Mouse (Mus musculus) embryonic facial prominence, embryonic 11.5 days (tissue): ENCODE results near the gene Commd3. TPM values are rescaled to one million over a fixed set of nuclear protein-coding genes. Genes with fewer than 3 reads are reported as not detected.

ENCODE experiments used
- ATAC-seq: fragments of 200-750 bp; cut with Nextera tagmentation; replicated peaks from 2 replicates; pipeline ENCODE4 v1.8.0; 2017; ENCODE audit warnings: low read depth; ENCODE audit not compliant: insufficient number of reproducible peaks, low FRiP score, low TSS enrichment
- DNase-seq: peaks from one replicate; pipeline ENCODE4 v3.0.0-alpha.2; 2015; ENCODE audit warnings: low spot score
- H3K27ac ChIP-seq: fragments of 300-500 bp; sonication (generic); replicated peaks from 2 replicates; pipeline ENCODE4 v1.5.1; 2014; ENCODE audit warnings: mild to moderate bottlenecking, low read depth, low read length, control low read depth
- H3K27me3 ChIP-seq: fragments of 300-500 bp; sonication (generic); 2 replicates; pipeline ENCODE4 v1.6.1; 2014; ENCODE audit warnings: mild to moderate bottlenecking, low read length, moderate library complexity, mixed read lengths; ENCODE audit not compliant: control insufficient read depth, insufficient read depth
- H3K36me3 ChIP-seq: fragments of 300-500 bp; sonication (generic); replicated peaks from 2 replicates; pipeline ENCODE4 v1.6.1; 2014; ENCODE audit warnings: low read depth, mild to moderate bottlenecking, low read length, moderate library complexity, mixed read lengths; ENCODE audit not compliant: control insufficient read depth, insufficient read depth
- H3K4me1 ChIP-seq: fragments of 300-500 bp; sonication (generic); 2 replicates; pipeline ENCODE4 v1.6.1; 2014; ENCODE audit warnings: low read length, mixed read lengths; ENCODE audit not compliant: control insufficient read depth, insufficient read depth
- H3K4me2 ChIP-seq: fragments of 300-500 bp; sonication (generic); 2 replicates; pipeline ENCODE4 v1.6.1; 2014; ENCODE audit warnings: low read depth, mild to moderate bottlenecking, control low read depth, low read length, moderate library complexity
- H3K4me3 ChIP-seq: fragments of 300-500 bp; sonication (generic); 2 replicates; pipeline ENCODE4 v1.5.1; 2014; ENCODE audit warnings: low read depth, low read length, control low read depth
- H3K9ac ChIP-seq: fragments of 300-500 bp; sonication (generic); replicated peaks from 2 replicates; pipeline ENCODE4 v1.6.1; 2014; ENCODE audit warnings: mild to moderate bottlenecking, control low read depth, low read length
- H3K9me3 ChIP-seq: fragments of 300-500 bp; sonication (generic); replicated peaks from 2 replicates; pipeline ENCODE4 v1.6.1; 2016; ENCODE audit warnings: mild to moderate bottlenecking, low read length, inconsistent platforms, mixed read lengths; ENCODE audit not compliant: control insufficient read depth
- WGBS: fragments of 180-500 bp; shearing (Covaris S2); extraction: QIAGEN DNeasy Blood & Tissue Kit; methylation state at CpG from one replicate; pipeline ENCODE4 v1.1.7; 2014; 5-methylcytosine and 5-hydroxymethylcytosine counted together
- polyA plus RNA-seq: library from polyadenylated mRNA; unstranded; fragments of >200 nt; fragmentation: Nextera tagmentation; extraction: Ambion mirVana; gene quantifications from 2 replicates; pipeline ENCODE4 v1.2.1, GENCODE M21; 2014

The Commd3 gene
- polyA plus RNA-seq, 1 experiment from 2014 or later = 184 TPM

DNA sequence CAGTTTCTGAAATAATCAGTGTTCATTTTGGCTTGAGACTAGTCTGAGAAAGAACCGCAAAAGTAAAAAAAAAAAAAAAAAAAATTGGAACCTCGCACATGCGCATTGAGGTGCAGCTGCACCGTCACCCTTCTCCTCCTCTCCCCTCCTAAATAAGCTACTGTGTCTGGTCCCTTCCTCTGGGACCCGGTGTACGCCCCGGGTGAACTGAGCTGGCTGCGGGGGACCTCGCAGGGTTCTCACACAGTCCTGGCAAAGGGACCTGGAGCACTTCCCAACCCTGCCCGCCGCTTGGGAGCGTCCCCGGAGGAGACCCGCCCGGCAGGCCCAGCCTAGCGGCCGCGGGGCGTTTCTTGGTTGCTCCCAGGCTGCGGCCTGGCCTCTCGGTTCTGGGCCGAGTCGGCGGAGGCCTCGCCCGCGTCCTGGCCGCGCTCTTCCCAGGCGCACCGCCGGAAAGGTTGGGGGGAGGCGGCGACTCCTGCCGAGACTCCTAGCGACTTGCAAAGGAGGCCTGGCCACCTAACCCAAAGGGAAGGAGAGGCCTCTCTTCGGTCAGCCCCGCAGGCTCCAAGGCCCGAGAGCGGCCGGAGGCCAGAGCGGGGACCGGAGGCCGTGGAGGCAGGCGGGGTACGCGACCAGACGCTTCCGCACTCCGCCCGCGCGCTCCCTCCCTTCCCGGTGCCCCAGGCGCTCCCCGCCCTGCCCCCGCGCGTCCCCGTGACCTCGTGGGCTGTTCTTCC is 21.9 kb downstream of the Commd3 start, which contains the start of gene Spag6:
Spag6 (plus strand) TSS at position 162 of the 740 bp plus-strand sequence.
- Histone ChIP-seq H3K9ac (peak within 1 kb of the TSS; percentile 83), H3K4me3 (peak within 1 kb of the TSS; percentile 61), H3K4me2 (peak within 1 kb of the TSS; percentile 98), H3K4me1 (peaks cover 3% of the 10 kb centered on the region; the same call in 1 of the 2 replicates), H3K9me3 (no peaks in the 10 kb centered on the region), H3K27me3 (peaks cover 35% of the 10 kb centered on the region), H3K36me3 (no peaks in the 10 kb centered on the region), H3K27ac (peak within 1 kb of the TSS; percentile 65)
- ATAC-seq = peak; percentile 71
- whole genome bisulfite sequencing = under 1% methylated on average over 48 of the region's 61 CpGs
- DNase-seq = peak; percentile 77

DNA sequence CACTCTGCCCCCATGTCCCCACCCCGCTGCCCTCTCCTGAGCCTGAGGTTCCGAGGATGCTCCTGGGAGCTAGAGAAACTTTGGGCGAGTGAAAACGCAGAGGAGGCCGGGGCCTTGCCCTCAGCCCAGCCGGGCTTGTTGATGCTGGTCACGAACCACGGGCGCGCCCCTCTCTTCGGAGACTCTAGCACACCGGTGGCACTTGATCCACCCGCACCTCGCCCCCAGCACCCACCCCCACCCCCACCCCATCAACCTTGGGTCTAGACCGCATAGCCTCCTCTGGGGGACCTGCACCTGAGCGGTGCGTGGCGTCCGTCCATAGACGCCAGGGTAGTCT is 22.4 kb downstream of the Commd3 start:
- under 1% methylated on average over 20 of the region's 20 CpGs for WGBS
- no peaks in the 10 kb centered on the region for H3K36me3 ChIP-seq
- ATAC-seq (peak; percentile 13; the same call in 1 of the 2 replicates), DNase-seq (no peak)
- H3K27me3 ChIP-seq = peaks cover 35% of the 10 kb centered on the region
- H3K9ac ChIP-seq = peak overlapping the region; percentile 83
- H3K4me3 ChIP-seq = peak overlapping the region; percentile 61
- peak overlapping the region; percentile 98 for H3K4me2 ChIP-seq
- no peaks in the 10 kb centered on the region for H3K9me3 ChIP-seq
- H3K27ac ChIP-seq = no peak overlapping the region
- H3K4me1 ChIP-seq = peaks cover 3% of the 10 kb centered on the region; the same call in 1 of the 2 replicates

DNA sequence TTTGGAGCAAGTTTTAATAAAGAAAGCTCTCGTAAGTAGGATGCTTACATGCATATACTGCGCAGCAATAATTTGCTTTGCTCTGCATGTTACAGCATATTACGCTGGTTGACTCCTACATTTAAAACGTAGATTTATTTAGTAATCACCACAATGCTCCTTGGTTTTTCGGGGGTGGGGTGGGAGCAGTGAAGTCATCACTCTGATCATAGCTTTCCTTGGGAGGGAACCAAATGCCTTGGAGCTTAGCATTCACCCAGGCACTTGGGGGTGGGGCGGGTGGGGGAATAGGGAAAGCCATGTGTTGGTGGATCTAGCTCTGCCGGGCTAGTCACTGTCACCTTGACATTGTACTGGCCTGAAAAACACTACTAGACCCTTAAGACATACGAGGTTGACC is 23.0 kb downstream of the Commd3 start:
- WGBS = 3% methylated on average over 8 of the region's 8 CpGs
- peaks cover 32% of the 10 kb centered on the region for H3K27me3 ChIP-seq
- no peak for ATAC-seq
- no peak overlapping the region for H3K4me3 ChIP-seq
- H3K27ac ChIP-seq = no peak overlapping the region
- no peak overlapping the region for H3K9ac ChIP-seq
- peaks cover 3% of the 10 kb centered on the region; the same call in 1 of the 2 replicates for H3K4me1 ChIP-seq
- no peak overlapping the region for H3K4me2 ChIP-seq
- no peak for DNase-seq
- no peaks in the 10 kb centered on the region for H3K9me3 ChIP-seq
- no peaks in the 10 kb centered on the region for H3K36me3 ChIP-seq

DNA sequence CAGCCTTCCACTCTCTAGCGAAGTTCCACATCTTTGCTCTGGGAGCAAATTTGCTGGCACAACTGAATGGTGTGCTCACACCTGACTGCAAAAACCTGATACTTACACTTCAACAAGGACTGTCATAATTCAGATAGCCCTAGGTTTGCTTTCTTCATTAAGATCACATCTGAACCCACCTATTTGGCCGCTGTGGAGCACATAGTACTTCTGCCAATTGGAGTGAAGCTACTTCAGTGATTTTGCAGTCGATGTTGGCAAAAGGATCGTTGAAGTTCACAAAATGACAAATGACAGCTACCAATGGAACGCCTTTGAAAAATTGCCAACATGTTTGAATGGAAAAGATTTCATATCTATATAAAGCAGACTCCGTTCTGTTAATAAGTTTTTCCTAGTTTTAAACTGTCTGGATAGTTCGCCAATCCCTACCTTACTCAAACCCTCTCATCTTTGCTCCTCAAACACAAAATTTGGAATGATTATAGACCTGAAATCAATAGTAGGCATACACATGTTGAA is 23.5 kb downstream of the Commd3 start:
- DNase-seq (no peak), ATAC-seq (no peak)
- H3K27ac ChIP-seq = no peak overlapping the region
- no peaks in the 10 kb centered on the region for H3K9me3 ChIP-seq
- no peak overlapping the region for H3K9ac ChIP-seq
- H3K4me2 ChIP-seq = no peak overlapping the region
- peaks cover 3% of the 10 kb centered on the region; the same call in 1 of the 2 replicates for H3K4me1 ChIP-seq
- H3K4me3 ChIP-seq = no peak overlapping the region
- WGBS = 4% methylated on average over 7 of the region's 7 CpGs
- no peaks in the 10 kb centered on the region for H3K36me3 ChIP-seq
- H3K27me3 ChIP-seq = peaks cover 27% of the 10 kb centered on the region

DNA sequence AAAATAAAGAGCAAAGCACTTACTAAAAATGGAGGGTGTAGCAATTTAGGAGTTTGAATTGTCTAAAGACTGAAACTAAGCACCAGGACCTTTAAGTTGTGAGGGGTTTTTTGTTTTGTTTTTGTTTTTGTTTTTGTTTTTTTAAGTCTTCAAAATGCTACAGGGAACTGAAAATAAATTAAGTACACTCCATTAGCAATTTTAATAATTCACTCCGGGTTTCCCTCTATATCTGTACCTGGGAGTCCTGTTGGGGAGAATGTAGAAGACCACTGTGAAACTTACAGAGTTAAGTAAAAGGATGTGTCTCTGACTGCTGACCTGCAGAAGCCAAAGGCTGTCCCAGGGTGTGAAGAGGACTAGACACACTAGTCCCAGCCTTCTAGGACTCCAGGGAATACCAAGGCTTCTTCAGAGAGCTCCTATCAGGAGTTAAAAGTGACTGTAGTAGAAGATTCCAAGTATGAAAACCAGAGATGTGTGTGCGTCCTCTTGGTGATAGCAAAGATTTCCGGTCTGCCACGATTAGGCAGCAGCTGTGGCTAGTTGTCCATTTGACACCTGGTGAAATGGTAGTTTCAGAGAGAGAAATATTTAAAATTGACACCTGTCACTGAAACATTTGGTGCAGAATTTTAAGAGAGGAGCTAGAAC is 25.5 kb downstream of the Commd3 start:
- WGBS = 3% methylated on average over 4 of the region's 4 CpGs
- Histone ChIP-seq H3K36me3 (no peaks in the 10 kb centered on the region), H3K27ac (no peak overlapping the region), H3K9me3 (no peaks in the 10 kb centered on the region), H3K4me3 (no peak overlapping the region), H3K4me1 (peaks cover 3% of the 10 kb centered on the region; the same call in 1 of the 2 replicates), H3K4me2 (no peak overlapping the region), H3K9ac (no peak overlapping the region), H3K27me3 (peaks cover 22% of the 10 kb centered on the region)
- ATAC-seq = no peak
- no peak for DNase-seq

DNA sequence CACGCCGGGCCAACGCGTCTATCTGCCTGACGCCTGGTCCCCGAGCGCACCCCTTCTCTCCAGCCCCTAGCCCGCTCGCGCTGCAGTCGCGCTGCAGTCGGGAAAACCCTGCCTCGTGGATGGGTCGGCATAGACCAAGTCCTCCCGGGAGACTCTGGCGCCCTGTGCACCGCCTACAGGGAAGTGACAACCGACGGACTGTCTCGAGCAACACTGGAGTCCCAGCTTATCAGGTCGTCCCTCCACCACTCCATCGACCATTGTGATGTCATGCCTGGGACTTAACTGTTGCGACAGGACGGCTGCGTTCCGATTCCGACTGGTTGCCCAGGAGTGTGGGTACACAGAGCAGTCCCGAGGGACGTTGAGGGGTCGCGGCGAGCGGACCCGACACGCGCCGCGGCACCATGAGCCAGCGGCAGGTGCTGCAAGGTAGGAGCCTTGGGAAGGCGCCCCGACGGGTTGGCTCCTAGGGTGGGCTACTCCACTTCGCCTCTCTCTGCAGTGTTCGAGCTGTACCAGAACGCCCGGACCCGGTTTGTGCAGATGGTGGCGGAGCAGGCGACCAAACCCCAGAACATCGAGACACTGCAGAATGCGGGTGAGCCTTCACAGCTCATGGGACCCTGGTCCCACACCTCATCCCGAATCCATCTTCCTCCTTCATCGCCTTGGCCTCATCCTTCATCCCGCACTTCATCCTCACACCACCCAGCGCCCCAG is 26.6 kb downstream of the Commd3 start:
- Histone ChIP-seq H3K27ac (no peak overlapping the region), H3K27me3 (peaks cover 22% of the 10 kb centered on the region), H3K4me3 (no peak overlapping the region), H3K4me1 (peaks cover 3% of the 10 kb centered on the region; the same call in 1 of the 2 replicates), H3K36me3 (no peaks in the 10 kb centered on the region), H3K4me2 (no peak overlapping the region), H3K9ac (no peak overlapping the region), H3K9me3 (no peaks in the 10 kb centered on the region)
- under 1% methylated on average over 56 of the region's 56 CpGs for WGBS
- DNase-seq (peak; percentile 30), ATAC-seq (peak; percentile 37; the same call in 1 of the 2 replicates)

DNA sequence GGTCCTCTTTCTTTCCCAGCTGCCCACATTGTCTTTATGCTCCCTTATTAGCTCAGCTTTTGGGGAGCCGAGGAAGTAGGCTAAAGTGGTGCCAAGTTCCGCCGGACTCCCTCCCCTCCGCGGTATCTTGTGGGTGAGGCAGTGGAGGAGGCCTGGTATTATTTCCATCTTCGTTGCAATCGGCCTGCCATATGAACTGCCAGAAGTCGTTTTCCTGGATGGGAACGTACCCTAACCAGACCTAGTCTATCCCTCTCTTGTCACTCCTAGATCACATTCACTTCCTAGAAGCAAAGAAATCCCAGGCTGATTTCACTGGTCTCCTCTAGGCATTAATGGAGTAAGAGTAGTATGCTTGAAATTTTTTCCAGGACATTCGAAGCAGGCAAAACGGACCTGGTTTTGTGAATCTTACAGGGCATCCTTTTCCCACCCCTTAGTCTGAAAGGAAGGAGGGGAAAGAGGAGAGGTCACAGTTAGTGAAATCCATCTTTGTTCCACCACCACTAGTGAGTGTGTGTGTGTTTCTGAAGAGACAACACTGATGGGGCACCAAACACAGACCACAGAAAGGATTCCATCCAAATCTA is 27.3 kb downstream of the Commd3 start:
- Histone ChIP-seq H3K4me3 (no peak overlapping the region), H3K27ac (no peak overlapping the region), H3K9ac (no peak overlapping the region), H3K4me1 (peaks cover 3% of the 10 kb centered on the region; the same call in 1 of the 2 replicates), H3K9me3 (no peaks in the 10 kb centered on the region), H3K27me3 (peaks cover 22% of the 10 kb centered on the region), H3K4me2 (no peak overlapping the region), H3K36me3 (no peaks in the 10 kb centered on the region)
- ATAC-seq (no peak), DNase-seq (no peak)
- WGBS = under 1% methylated on average over 11 of the region's 11 CpGs
